Mouse (Mus musculus) right cerebral cortex, adult 2 months (tissue): ENCODE data around the gene Robo2.

Source experiments
- DNase-seq, 2 experiments: peaks; one replicate each; pipeline ENCODE4 v3.0.0; 2021 to 2022; ENCODE audit warnings: low spot score in 2 of 2

Gene Robo2

GRCm38 (mm10) chr16:74338969-74339630, 72.5 kb downstream of the Robo2 start:
- DNase-seq, result no peak

GRCm38 (mm10) chr16:74321666-74322371, 89.8 kb downstream of the Robo2 start:
- DNase-seq, result no peak

- peak in 1 of 2 experiments; percentile 11 for DNase-seq
These were observed 95.5 kb downstream of the Robo2 start for GRCm38 (mm10) chr16:74316150-74316549.

DNA sequence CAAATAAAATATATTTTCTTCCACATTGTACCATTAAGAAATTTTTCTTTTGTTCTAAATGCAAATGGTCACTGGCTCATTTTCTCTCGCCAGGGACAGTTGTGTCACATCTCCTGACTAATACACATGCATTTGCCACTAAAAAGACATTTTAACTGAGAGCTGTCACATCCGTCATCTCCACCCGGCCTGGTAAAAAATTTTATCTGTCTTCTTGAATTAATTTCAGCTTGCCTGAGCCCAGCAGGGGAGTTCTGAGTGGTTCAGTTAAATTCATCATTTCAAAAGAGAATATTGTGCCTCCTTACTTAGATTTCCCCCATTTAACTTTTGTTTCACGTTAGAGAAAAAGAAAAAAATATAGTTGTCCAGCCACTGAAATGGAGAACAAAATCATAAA, 98.4 kb downstream of the Robo2 start:
- no peak for DNase-seq

GRCm38 (mm10) chr16:74307543-74307887, 104.1 kb downstream of the Robo2 start:
- no peak for DNase-seq

- no peak for DNase-seq
These were observed 104.6 kb downstream of the Robo2 start for GRCm38 (mm10) chr16:74306876-74307542.

- DNase-seq, result no peak
These were observed 123.7 kb downstream of the Robo2 start for GRCm38 (mm10) chr16:74287878-74288277.

GRCm38 (mm10) chr16:74282549-74282948, 129.1 kb downstream of the Robo2 start:
- no peak for DNase-seq

DNA sequence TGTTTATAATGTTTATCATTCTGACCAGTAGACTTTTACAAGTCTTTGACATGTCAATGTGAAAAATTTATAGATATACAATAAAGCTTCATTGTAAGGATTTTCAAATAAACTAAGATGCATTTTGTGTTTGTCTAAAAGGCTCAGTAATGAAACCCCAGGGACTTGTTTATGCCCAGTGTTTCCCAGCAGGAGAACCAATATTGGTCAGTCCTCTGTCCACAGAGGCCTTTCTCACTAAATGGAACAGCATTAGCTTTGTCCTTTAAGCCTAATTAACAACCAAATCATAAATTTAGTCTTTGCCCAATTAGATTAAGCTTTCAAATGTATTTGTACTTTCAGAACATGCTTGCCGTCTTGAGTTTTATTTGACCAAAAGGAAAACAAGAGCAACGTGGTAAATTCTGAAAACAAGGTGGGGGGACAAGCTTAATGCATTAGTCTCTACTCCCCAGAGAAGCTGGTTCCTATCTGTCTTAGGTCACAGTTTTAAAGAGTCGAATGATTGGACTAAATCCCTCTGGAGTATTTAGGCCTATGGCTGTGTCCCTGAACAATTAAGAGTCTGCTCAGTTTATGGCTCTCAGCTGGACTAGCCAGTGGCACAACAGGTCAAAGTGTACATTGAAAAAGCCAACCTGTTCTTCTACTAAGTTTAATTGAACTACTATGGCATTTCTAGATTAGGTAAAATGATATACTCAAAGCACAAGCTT, 134.6 kb downstream of the Robo2 start:
- DNase-seq, result no peak

DNA sequence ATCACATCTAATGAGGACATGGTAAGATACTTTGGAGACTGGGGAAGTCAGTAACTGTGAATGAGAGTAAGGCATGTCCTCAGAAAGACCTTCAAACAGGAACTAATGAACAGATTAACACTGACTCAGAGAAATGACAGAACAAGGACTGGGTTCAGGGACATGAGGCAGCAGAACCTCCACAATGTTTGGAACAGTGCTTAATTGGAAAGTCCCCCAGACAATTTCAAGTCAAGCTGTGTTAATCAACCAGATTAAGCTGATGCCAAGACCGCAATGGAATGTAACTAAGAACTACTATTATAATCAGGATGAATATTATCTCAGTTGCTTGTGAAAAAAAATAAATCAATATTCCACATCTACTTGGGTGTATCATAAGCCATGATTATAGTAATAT, 137.0 kb downstream of the Robo2 start:
- no peak for DNase-seq

GRCm38 (mm10) chr16:74272993-74273392, 138.6 kb downstream of the Robo2 start:
- DNase-seq, result no peak

DNA sequence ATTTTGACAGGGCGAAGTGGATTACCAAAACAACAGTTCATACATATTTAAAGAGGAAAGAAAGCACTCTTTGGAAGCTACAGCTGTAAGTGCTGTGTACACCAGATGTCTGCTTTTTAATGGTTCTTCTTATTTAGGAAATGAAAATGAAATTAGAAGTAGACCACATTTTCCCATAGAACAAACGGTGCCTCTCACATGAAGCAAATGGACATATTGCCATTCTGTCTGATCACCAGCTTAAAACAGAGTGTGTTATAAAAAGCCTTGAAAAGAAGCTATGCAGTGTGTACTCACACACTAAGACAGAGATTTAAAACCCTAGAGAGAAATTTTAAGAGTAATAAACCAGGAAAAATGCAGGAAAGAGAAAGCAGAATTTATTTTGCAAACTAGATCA, 153.4 kb downstream of the Robo2 start:
- no peak for DNase-seq

DNA sequence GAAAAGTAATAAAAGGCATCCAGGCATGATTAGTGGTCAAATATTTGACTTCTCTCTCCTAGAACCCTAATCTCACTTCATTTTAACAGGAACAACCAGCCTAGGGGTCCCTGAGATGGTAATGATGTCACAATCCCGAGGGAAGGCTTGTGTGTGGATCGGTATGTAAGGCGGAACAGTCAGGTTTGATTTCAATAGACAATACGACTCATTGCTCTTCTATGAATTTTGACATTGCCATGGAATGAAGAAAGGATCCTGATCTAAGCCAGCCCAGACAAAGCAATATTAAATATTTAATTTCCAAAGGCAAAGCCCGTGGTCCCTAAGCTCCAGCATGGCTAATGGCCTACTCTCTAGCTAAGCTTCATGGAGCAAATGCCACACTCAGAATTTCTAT, 167.2 kb downstream of the Robo2 start:
- DNase-seq, result no peak

- DNase-seq, result no peak
These were observed 170.1 kb downstream of the Robo2 start for GRCm38 (mm10) chr16:74241534-74241933.

GRCm38 (mm10) chr16:74237411-74237930, 174.2 kb downstream of the Robo2 start:
- DNase-seq, result no peak

GRCm38 (mm10) chr16:74234393-74235059, 177.1 kb downstream of the Robo2 start:
- no peak for DNase-seq

DNA sequence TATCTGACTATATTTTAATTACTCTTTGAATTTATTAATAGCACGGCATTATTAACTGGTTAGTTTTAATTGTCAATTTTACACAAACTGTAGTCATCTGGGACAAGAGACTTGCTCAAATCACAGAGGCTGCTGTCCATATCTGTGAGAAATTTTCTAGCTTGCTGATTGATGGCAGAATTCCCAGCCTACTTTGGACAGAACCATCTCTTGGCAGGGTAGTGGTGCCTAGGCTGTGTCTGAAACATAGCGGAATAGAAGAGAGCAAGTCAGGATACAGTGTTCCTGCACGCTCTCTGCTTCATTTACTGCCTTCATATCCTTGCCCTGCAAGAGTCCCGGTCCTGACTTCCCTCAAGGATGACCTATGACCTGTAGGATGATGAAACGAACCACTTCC, 178.0 kb downstream of the Robo2 start:
- no peak for DNase-seq

GRCm38 (mm10) chr16:74227285-74227684, 184.3 kb downstream of the Robo2 start:
- DNase-seq, result no peak

DNA sequence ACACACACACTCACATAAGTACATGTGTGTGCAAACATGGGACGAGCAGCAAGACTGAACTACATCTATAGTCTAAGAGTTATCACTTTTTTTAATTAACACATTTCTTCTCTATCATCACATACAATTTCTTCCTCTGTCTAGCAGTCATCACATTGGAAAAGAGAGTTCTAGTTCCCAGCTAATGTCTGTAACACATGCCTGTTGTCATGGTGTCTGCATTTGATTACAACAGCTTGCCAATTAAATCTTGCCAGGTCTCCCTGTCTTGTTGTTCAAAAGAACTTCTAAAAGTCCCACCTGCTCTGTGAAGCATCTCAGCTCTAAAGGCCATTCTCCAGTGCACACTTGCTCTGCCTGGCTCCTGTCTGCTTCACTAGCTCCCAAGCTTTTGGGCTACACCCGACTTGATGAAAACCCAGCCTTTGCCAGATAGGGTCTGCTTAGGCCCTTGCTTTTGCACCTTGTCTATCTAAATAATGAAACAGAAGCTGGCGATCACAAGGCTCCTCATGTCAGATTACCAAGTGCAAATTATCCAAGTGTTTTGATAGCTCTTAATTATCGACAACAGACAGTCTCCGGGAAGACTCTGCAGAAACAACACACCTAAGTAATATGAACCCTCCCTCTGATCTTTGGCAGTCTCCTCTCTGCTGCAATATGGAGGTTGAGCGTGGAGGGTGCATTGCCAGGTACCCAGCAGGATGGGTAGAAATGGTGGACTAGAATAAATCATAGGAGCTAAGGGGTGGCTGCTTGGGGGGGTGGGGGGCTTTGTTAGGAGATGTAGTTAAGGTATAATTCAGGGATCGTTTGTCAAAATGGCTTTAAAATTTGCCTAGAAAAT, 186.0 kb downstream of the Robo2 start:
- no peak for DNase-seq

DNA sequence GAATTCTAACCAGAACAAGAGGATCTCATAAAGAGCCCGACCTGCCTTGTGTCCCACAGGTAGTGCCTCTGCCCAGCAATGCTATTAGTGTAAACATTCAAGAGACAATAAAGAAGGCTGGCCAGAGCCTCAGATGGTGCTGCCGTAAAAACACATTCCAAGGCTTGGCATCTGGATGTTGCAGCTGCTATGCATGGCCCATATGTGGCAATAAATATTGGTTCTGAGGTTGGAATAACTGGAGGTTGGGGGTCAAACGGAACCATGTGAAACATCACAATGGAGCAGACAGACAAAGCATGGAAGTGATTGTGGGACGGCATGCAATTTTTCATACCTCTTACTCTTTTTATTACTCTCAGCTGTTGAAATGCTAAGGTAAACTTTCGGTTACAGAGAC, 189.1 kb downstream of the Robo2 start:
- no peak for DNase-seq
